8 mouse cellular contexts compared by ENCODE assay signal in genomic region chr19:20361917-20362577, GRCm38 (mm10). TPM values are rescaled to one million over a fixed set of nuclear protein-coding genes. Genes with fewer than 3 reads are reported as not detected.
DNase-seq lines count a peak whose midpoint lies in the region; ATAC-seq and TF ChIP-seq lines count a peak whose summit lies in the region.

No protein-coding gene starts in this region.

- no peaks in the 10 kb centered on the region for H3K4me1 ChIP-seq in hindbrain, embryonic 11.5 days (replicated peaks; ENCODE audit: control insufficient read depth, insufficient read depth, low read length)
- no peaks in the 10 kb centered on the region for H3K4me1 ChIP-seq in hindbrain, embryonic 10.5 days (replicated peaks)
- no peaks in the 10 kb centered on the region for H3K4me1 ChIP-seq in G1E (ENCODE audit: insufficient read depth, low read depth, low read length)
- no peaks in the 10 kb centered on the region for H3K4me1 ChIP-seq in forebrain, embryonic 15.5 days

- H3K9ac ChIP-seq in hindbrain, embryonic 11.5 days (ENCODE audit: low read depth, low read length), result no peak overlapping the region
- no peak overlapping the region for H3K9ac ChIP-seq in forebrain, embryonic 15.5 days (replicated peaks)

- no peak overlapping the region for H3K27ac ChIP-seq in hindbrain, embryonic 11.5 days (ENCODE audit: low read depth, low read length)
- H3K27ac ChIP-seq in hindbrain, embryonic 10.5 days, result no peak overlapping the region
- no peak overlapping the region for H3K27ac ChIP-seq in forebrain, embryonic 15.5 days (replicated peaks)

- no peak for TF ChIP-seq CTCF in G1E (IDR thresholded peaks at IDR 0.05; ENCODE audit: low read depth, low read length)

- H3K4me2 ChIP-seq in hindbrain, embryonic 11.5 days (replicated peaks; ENCODE audit: low read depth, low read length), result no peak overlapping the region
- H3K4me2 ChIP-seq in forebrain, embryonic 15.5 days (replicated peaks), result no peak overlapping the region

- H3K9me3 ChIP-seq in hindbrain, embryonic 11.5 days (ENCODE audit: control insufficient read depth, low read length), result no peaks in the 10 kb centered on the region
- H3K9me3 ChIP-seq in hindbrain, embryonic 10.5 days, result no peaks in the 10 kb centered on the region
- H3K9me3 ChIP-seq in G1E (replicated peaks), result no peaks in the 10 kb centered on the region
- H3K9me3 ChIP-seq in forebrain, embryonic 15.5 days, result no peaks in the 10 kb centered on the region

- H3K36me3 ChIP-seq in hindbrain, embryonic 11.5 days (ENCODE audit: control insufficient read depth, insufficient read depth, low read length), result no peaks in the 10 kb centered on the region
- H3K36me3 ChIP-seq in hindbrain, embryonic 10.5 days, result no peaks in the 10 kb centered on the region
- no peaks in the 10 kb centered on the region for H3K36me3 ChIP-seq in G1E (replicated peaks)
- H3K36me3 ChIP-seq in forebrain, embryonic 15.5 days, result no peaks in the 10 kb centered on the region

- peak; percentile 71 for ATAC-seq in hindbrain, embryonic 11.5 days (ENCODE audit: low FRiP score)
- no peak for ATAC-seq in G1E (ENCODE audit: extremely low read depth, insufficient number of reproducible peaks, low FRiP score, poor library complexity, severe bottlenecking)
- peak; percentile 90 for ATAC-seq in forebrain, embryonic 15.5 days (replicated peaks)

- intact Hi-C loops in left cerebral cortex, postnatal 25 days (cut with DNase I), result loop anchor here (2.0 to 10.0 kb wide), 2 partner anchors 73 to 403 kb away; no protein-coding TSS in a partner anchor

- peak; percentile 55 for DNase-seq in hindbrain, embryonic 11.5 days (ENCODE audit: low spot score)
- no peak for DNase-seq in hindbrain, embryonic 10.5 days (ENCODE audit: low spot score)
- DNase-seq in G1E (ENCODE audit: low spot score), result peak; percentile 7
- DNase-seq in mesoderm, embryonic 11.5 days (ENCODE audit: low read depth, low spot score), result peak; percentile 54
- no peak for DNase-seq in urinary bladder, adult 2 months (ENCODE audit: low spot score)
- no peak for DNase-seq in left cerebral cortex, postnatal 25 days (ENCODE audit: low spot score in 2 of 2)
- no peak for DNase-seq in thymus, postnatal 4 days

- no peak overlapping the region for H3K4me3 ChIP-seq in hindbrain, embryonic 11.5 days (ENCODE audit: low read depth, low read length)
- H3K4me3 ChIP-seq in hindbrain, embryonic 10.5 days, result no peak overlapping the region
- H3K4me3 ChIP-seq in G1E (ENCODE audit: low read depth, low read length), result no peak overlapping the region
- no peak overlapping the region for H3K4me3 ChIP-seq in forebrain, embryonic 15.5 days

- no peaks in the 10 kb centered on the region for H3K27me3 ChIP-seq in hindbrain, embryonic 11.5 days (ENCODE audit: control insufficient read depth, insufficient read depth, low read length)
- no peaks in the 10 kb centered on the region for H3K27me3 ChIP-seq in hindbrain, embryonic 10.5 days (ENCODE audit: insufficient read depth, poor library complexity, severe bottlenecking)
- no peaks in the 10 kb centered on the region for H3K27me3 ChIP-seq in G1E (ENCODE audit: insufficient read depth, low read length)
- H3K27me3 ChIP-seq in forebrain, embryonic 15.5 days, result no peaks in the 10 kb centered on the region

- 48% methylated on average over 2 of the region's 2 CpGs for WGBS in hindbrain, embryonic 11.5 days
- WGBS in hindbrain, embryonic 10.5 days, result 51% methylated on average over 2 of the region's 2 CpGs
- WGBS in forebrain, embryonic 15.5 days, result 49% methylated on average over 2 of the region's 2 CpGs

RNA-seq across cellular contexts. Expression of gene Anxa1, which starts 28.7 kb away (rescaled TPM):
- 4.5 and 7.8 TPM in 2 replicates for polyA plus RNA-seq in hindbrain, embryonic 11.5 days (2014; fragmentation: Nextera tagmentation; extraction: Ambion mirVana)
- 1.4 and 4.6 TPM in 2 replicates for polyA plus RNA-seq in hindbrain, embryonic 10.5 days (2016; fragmentation: Nextera tagmentation; extraction: Ambion mirVana)
- total RNA-seq in G1E (2014; fragmentation: Nextera tagmentation) (3.4 TPM in 1 of 2 replicates, not detected in the other), G1E (2017) (4.8 and 7.8 TPM in 2 replicates)
- polyA plus RNA-seq in G1E (2012), result not detected in 2 replicates
- polyA plus RNA-seq in forebrain, embryonic 15.5 days (2015; fragmentation: Nextera tagmentation; extraction: Ambion mirVana), result 4.1 and 4.4 TPM in 2 replicates
- polyA plus RNA-seq in urinary bladder, adult 2 months (2012; rRNA removed), result 132 and 149 TPM in 2 replicates
- 1 to 10 TPM; 1.8 to 3.0 TPM for total RNA-seq in left cerebral cortex, postnatal 25 days (2021)

Comparison
In these comparisons a context has a peak if more than half of its experiments do, and no peak if none do; other contexts are left out.
1. DNase-seq: peak in hindbrain, embryonic 11.5 days (single experiment), G1E (single experiment) and mesoderm, embryonic 11.5 days (single experiment); none in hindbrain, embryonic 10.5 days (single experiment), urinary bladder, adult 2 months (single experiment), left cerebral cortex, postnatal 25 days (0 of 2) and thymus, postnatal 4 days (single experiment).
2. RNA of gene Anxa1, which starts 28.7 kb away (polyA plus RNA-seq): 132 to 149 TPM in urinary bladder, adult 2 months; 4.5 to 7.8 TPM in hindbrain, embryonic 11.5 days, 1.4 to 4.6 TPM in hindbrain, embryonic 10.5 days, 4.1 to 4.4 TPM in forebrain, embryonic 15.5 days and not detected in G1E; every median in the first group is over 10 times any median in the second.